Mouse (Mus musculus): Measurements from ENCODE around the gene Akap6. TPM values are rescaled to one million over a fixed set of nuclear protein-coding genes. Genes with fewer than 3 reads are reported as not detected.

Gene Akap6
- total and polyA plus RNA-seq, 2 experiments, result 0.01 to 0.09 TPM

- DNase-seq (ENCODE audit: extremely low read depth, low read depth, low spot score), result no peak
- Histone ChIP-seq H3K4me3 (ENCODE audit: insufficient read depth, low read depth, low read length) (no peak overlapping the region), H3K27me3 (ENCODE audit: control insufficient read depth, insufficient read depth, low read length) (no peaks in the 10 kb centered on the region), H3K4me1 (ENCODE audit: control insufficient read depth, insufficient read depth, low read length) (no peaks in the 10 kb centered on the region), H3K9ac (ENCODE audit: low read depth, low read length) (no peak overlapping the region), H3K79me2 (ENCODE audit: control insufficient read depth, insufficient read depth, low read length) (no peaks in the 10 kb centered on the region), H3K36me3 (ENCODE audit: control insufficient read depth, insufficient read depth, low read length) (no peaks in the 10 kb centered on the region), H3K27ac (replicated peaks; ENCODE audit: insufficient read depth, low read depth, low read length) (no peak overlapping the region)
- TF ChIP-seq POLR2A (IDR thresholded peaks at IDR 0.05; ENCODE audit: extremely low read depth, insufficient read depth, low read length), result no peak
- no peak for TF ChIP-seq CTCF (IDR thresholded peaks at IDR 0.05; ENCODE audit: low read depth, low read length)
- WGBS, result 72% methylated on average over 9 of the region's 9 CpGs
These were observed 367.1 kb downstream of the Akap6 start for GRCm38 (mm10) chr12:53066321-53066720.

- no peak overlapping the region for H3K4me3 ChIP-seq (ENCODE audit: insufficient read depth, low read depth, low read length)
- H3K36me3 ChIP-seq (ENCODE audit: control insufficient read depth, insufficient read depth, low read length), result no peaks in the 10 kb centered on the region
- H3K4me1 ChIP-seq (ENCODE audit: control insufficient read depth, insufficient read depth, low read length), result no peaks in the 10 kb centered on the region
- H3K9ac ChIP-seq (ENCODE audit: low read depth, low read length), result no peak overlapping the region
- no peaks in the 10 kb centered on the region for H3K27me3 ChIP-seq (ENCODE audit: control insufficient read depth, insufficient read depth, low read length)
- H3K27ac ChIP-seq (replicated peaks; ENCODE audit: insufficient read depth, low read depth, low read length), result no peak overlapping the region
- TF ChIP-seq POLR2A (IDR thresholded peaks at IDR 0.05; ENCODE audit: extremely low read depth, insufficient read depth, low read length), result no peak
- no peak for TF ChIP-seq CTCF (IDR thresholded peaks at IDR 0.05; ENCODE audit: low read depth, low read length)
- no peaks in the 10 kb centered on the region for H3K79me2 ChIP-seq (ENCODE audit: control insufficient read depth, insufficient read depth, low read length)
- no peak for DNase-seq (ENCODE audit: extremely low read depth, low read depth, low spot score)
- WGBS, result 85% methylated on average over 5 of the region's 5 CpGs
These were observed 371.7 kb downstream of the Akap6 start for GRCm38 (mm10) chr12:53070907-53071306.

GRCm38 (mm10) chr12:53076595-53077400 is 377.6 kb downstream of the Akap6 start:
- no peak overlapping the region for H3K9ac ChIP-seq (ENCODE audit: low read depth, low read length)
- no peaks in the 10 kb centered on the region for H3K4me1 ChIP-seq (ENCODE audit: control insufficient read depth, insufficient read depth, low read length)
- WGBS, result 84% methylated on average over 3 of the region's 3 CpGs
- no peak overlapping the region for H3K27ac ChIP-seq (replicated peaks; ENCODE audit: insufficient read depth, low read depth, low read length)
- H3K79me2 ChIP-seq (ENCODE audit: control insufficient read depth, insufficient read depth, low read length), result no peaks in the 10 kb centered on the region
- TF ChIP-seq CTCF (IDR thresholded peaks at IDR 0.05; ENCODE audit: low read depth, low read length), result no peak
- TF ChIP-seq POLR2A (IDR thresholded peaks at IDR 0.05; ENCODE audit: extremely low read depth, insufficient read depth, low read length), result no peak
- DNase-seq (ENCODE audit: extremely low read depth, low read depth, low spot score), result no peak
- no peaks in the 10 kb centered on the region for H3K27me3 ChIP-seq (ENCODE audit: control insufficient read depth, insufficient read depth, low read length)
- no peak overlapping the region for H3K4me3 ChIP-seq (ENCODE audit: insufficient read depth, low read depth, low read length)
- no peaks in the 10 kb centered on the region for H3K36me3 ChIP-seq (ENCODE audit: control insufficient read depth, insufficient read depth, low read length)

- DNase-seq (ENCODE audit: extremely low read depth, low read depth, low spot score), result no peak
- Histone ChIP-seq H3K4me1 (ENCODE audit: control insufficient read depth, insufficient read depth, low read length) (no peaks in the 10 kb centered on the region), H3K4me3 (ENCODE audit: insufficient read depth, low read depth, low read length) (no peak overlapping the region), H3K9ac (ENCODE audit: low read depth, low read length) (no peak overlapping the region), H3K79me2 (ENCODE audit: control insufficient read depth, insufficient read depth, low read length) (no peaks in the 10 kb centered on the region), H3K27ac (replicated peaks; ENCODE audit: insufficient read depth, low read depth, low read length) (no peak overlapping the region), H3K27me3 (ENCODE audit: control insufficient read depth, insufficient read depth, low read length) (no peaks in the 10 kb centered on the region), H3K36me3 (ENCODE audit: control insufficient read depth, insufficient read depth, low read length) (no peaks in the 10 kb centered on the region)
- TF ChIP-seq POLR2A (IDR thresholded peaks at IDR 0.05; ENCODE audit: extremely low read depth, insufficient read depth, low read length) (no peak), CTCF (IDR thresholded peaks at IDR 0.05; ENCODE audit: low read depth, low read length) (no peak)
- 79% methylated on average over 3 of the region's 3 CpGs for WGBS
These were observed 386.6 kb downstream of the Akap6 start for GRCm38 (mm10) chr12:53085789-53086188.

GRCm38 (mm10) chr12:53112276-53112675 is 413.1 kb downstream of the Akap6 start:
- no peaks in the 10 kb centered on the region for H3K79me2 ChIP-seq (ENCODE audit: control insufficient read depth, insufficient read depth, low read length)
- DNase-seq (ENCODE audit: extremely low read depth, low read depth, low spot score), result no peak
- H3K36me3 ChIP-seq (ENCODE audit: control insufficient read depth, insufficient read depth, low read length), result no peaks in the 10 kb centered on the region
- no peak overlapping the region for H3K9ac ChIP-seq (ENCODE audit: low read depth, low read length)
- TF ChIP-seq CTCF (IDR thresholded peaks at IDR 0.05; ENCODE audit: low read depth, low read length) (no peak), POLR2A (IDR thresholded peaks at IDR 0.05; ENCODE audit: extremely low read depth, insufficient read depth, low read length) (no peak)
- no peaks in the 10 kb centered on the region for H3K27me3 ChIP-seq (ENCODE audit: control insufficient read depth, insufficient read depth, low read length)
- WGBS, result 87% methylated on average over 10 of the region's 10 CpGs
- no peak overlapping the region for H3K4me3 ChIP-seq (ENCODE audit: insufficient read depth, low read depth, low read length)
- H3K27ac ChIP-seq (replicated peaks; ENCODE audit: insufficient read depth, low read depth, low read length), result no peak overlapping the region
- H3K4me1 ChIP-seq (ENCODE audit: control insufficient read depth, insufficient read depth, low read length), result no peaks in the 10 kb centered on the region

- no peaks in the 10 kb centered on the region for H3K27me3 ChIP-seq (ENCODE audit: control insufficient read depth, insufficient read depth, low read length)
- no peaks in the 10 kb centered on the region for H3K36me3 ChIP-seq (ENCODE audit: control insufficient read depth, insufficient read depth, low read length)
- no peak for DNase-seq (ENCODE audit: extremely low read depth, low read depth, low spot score)
- H3K9ac ChIP-seq (ENCODE audit: low read depth, low read length), result no peak overlapping the region
- no peak overlapping the region for H3K4me3 ChIP-seq (ENCODE audit: insufficient read depth, low read depth, low read length)
- no peak overlapping the region for H3K27ac ChIP-seq (replicated peaks; ENCODE audit: insufficient read depth, low read depth, low read length)
- H3K4me1 ChIP-seq (ENCODE audit: control insufficient read depth, insufficient read depth, low read length), result no peaks in the 10 kb centered on the region
- no peaks in the 10 kb centered on the region for H3K79me2 ChIP-seq (ENCODE audit: control insufficient read depth, insufficient read depth, low read length)
- TF ChIP-seq CTCF (IDR thresholded peaks at IDR 0.05; ENCODE audit: low read depth, low read length) (no peak), POLR2A (IDR thresholded peaks at IDR 0.05; ENCODE audit: extremely low read depth, insufficient read depth, low read length) (no peak)
- WGBS, result 58% methylated on average over 4 of the region's 4 CpGs
These were observed 420.2 kb downstream of the Akap6 start for GRCm38 (mm10) chr12:53119352-53119751.

All from liver, adult 2 months (tissue).